Mouse (Mus musculus) forelimb bud, embryonic 11.5 days (tissue): ENCODE measurements around the gene Zfp989.
A peak's percentile ranks its signal among the peaks of the same experiment; 100 is the strongest.
"Not testable (repeated sequence)": the region's sequence is repeated elsewhere in the genome, so short reads cannot be mapped to it uniquely, and the experiment has no call there.

ENCODE experiments used
- DNase-seq: peaks from one replicate; pipeline ENCODE4 v3.0.0-alpha.2; 2012; ENCODE audit warnings: low read depth, low spot score

Zfp989 gene

DNA sequence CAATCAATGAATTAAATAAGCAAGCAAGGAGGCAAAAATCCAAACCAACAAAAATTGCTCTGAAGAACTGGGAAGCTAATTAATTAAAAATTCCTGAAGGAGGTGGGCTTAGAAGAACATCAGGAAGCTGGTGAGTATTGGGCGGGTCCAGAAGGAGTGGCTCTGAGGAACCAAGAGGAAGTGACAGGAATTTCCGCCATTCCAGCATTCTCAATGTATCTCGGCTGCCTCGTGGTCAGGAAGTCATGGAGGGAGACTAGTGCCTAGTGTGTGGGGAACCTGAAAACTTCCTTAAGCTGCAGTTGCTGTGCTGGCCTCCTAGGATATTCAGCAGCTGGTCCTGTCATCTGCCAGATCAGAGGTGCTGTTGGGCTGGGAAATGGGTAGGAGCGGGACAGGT lies at the start of gene Zfp989:
Gene Zfp989, plus strand, starts transcription at position 220 of the 400 bp plus-strand sequence.
- not testable (repeated sequence) for DNase-seq

DNA sequence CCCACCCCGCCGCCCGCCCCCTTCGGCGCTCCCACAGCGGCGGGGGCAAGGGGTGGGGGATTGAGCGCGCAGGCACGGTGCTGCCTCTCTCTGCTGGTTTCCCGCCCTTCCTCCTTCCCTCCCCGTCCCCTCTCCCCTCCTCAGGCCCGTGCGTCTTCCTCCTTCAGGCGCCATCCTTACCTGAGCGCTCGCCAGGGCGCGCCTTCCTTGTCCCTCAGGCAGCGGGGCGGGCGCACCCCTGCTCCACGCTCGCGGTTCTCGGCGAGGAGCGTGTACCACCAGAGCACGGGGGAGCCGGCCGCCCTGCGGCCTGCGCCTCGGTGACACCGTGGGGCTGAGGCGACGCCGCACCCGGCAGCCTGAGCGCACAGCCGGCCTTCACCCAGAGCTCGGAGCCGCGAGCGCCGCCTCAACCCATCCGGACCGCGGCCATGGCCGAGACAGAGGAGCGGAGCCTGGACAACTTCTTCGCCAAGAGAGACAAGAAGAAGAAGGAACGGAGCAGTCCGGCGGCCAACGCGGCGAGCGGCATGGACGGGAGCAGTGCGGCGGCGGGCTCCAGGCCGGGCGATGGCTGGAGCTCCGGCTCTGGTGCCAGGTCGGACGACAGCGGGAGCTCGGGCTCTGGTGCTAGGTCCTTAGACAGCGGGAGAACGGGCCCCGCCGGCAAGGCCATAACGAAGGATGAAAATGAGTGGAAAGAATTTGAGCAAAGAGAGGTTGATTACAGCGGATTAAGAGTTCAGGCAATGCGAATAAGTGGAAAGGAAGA lies 39.3 kb upstream of the Zfp989 start:
- DNase-seq, result peak; percentile 37

DNA sequence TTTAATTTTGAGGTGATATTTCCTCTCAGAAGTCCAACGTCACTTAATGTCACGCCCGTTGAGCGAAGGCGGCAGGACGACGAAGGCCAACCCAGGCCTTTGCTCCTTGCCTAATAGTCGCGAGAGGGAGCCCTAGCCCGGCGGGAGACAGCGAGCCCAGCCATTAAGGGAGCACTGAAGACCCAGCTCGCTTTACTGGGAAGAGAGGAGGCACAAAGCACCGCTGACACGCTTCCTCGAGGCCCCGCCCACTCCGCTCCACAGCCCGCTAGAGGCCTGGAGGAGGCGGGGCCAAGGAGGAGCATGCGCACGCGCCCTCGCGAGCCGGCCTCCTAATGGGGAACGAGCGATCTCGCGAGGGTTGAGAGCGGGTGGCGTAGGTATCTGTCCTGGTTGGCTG lies 30.1 kb upstream of the Zfp989 start:
- not testable (repeated sequence) for DNase-seq

DNA sequence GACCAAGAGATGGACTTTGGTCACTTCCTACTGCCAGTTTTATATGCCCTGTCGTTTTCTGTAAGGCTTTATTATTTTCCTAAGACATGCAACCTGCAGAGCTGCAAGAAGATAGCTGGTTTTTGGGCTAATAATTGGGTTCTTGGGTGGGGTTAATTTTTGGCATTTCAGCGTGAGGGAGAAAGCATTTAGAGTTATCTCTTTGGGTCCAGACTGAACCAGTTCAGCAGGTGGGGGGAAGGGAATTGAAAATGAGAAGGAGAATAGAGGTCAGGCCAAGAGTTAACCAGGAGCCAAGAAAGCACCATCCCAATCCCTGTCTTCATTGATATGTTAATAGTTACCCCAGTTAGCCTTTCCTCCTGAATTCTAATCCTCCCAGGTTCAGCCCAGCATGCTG lies 4.8 kb downstream of the Zfp989 start:
- not testable (repeated sequence) for DNase-seq

DNA sequence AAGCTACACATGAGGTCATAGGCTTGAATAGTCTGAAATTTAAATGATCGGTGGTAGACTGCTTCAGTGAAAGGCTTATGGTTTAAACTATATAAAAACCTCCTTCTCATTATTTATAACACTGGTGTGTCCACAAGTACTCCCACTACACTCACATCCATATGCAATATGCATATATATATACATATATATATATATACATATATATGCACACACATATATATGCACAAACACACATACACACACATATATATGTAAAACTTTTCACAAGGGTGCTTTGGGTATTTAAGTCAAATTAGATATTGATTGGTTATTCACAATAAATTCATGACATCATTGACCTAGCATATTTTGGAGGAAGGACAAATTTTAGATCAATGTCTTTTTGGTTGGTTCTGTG lies 46.6 kb downstream of the Zfp989 start:
- DNase-seq, result not testable (repeated sequence)

DNA sequence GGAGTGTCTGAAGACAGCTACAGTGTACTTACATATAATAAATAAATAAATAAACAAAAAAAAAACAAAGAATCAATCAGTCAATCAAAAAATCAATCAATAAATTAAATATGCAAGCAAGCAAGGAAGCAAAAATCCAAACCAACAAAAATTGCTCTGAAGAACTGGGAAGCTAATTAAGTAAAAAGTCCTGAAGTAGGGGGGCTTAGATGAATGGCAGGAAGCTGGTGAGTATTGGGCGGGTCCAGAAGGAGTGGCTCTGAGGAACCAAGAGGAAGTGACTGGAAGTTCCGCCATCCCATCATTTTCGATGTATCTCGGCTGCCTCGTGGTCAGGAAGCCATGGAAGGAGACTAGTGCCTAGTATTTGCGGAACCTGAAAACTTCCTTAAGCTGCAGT lies 49.8 kb downstream of the Zfp989 start, which contains the start of gene Rex2:
Gene Rex2, plus strand, starts transcription at position 301 of the 400 bp plus-strand sequence.
- not testable (repeated sequence) for DNase-seq

DNA sequence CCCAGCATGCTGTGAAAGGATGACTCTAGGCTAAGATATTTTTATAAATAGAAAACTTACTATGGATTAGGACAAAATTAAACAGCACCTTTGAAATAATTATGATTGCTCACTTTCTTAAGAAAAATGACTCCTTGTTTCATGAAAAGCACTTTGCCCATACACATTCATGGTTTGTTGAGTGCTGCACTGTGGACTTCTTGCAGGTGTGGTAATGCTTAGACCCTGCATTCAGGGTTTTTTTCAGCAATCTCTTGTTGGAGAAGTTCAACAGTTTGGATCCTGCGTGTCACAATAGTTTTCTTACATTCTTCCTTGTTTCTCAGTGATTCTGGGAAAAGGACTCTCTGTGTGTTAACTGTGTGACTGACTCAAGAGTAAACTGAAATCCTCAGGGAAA lies 54.6 kb downstream of the Zfp989 start:
- DNase-seq, result not testable (repeated sequence)

DNA sequence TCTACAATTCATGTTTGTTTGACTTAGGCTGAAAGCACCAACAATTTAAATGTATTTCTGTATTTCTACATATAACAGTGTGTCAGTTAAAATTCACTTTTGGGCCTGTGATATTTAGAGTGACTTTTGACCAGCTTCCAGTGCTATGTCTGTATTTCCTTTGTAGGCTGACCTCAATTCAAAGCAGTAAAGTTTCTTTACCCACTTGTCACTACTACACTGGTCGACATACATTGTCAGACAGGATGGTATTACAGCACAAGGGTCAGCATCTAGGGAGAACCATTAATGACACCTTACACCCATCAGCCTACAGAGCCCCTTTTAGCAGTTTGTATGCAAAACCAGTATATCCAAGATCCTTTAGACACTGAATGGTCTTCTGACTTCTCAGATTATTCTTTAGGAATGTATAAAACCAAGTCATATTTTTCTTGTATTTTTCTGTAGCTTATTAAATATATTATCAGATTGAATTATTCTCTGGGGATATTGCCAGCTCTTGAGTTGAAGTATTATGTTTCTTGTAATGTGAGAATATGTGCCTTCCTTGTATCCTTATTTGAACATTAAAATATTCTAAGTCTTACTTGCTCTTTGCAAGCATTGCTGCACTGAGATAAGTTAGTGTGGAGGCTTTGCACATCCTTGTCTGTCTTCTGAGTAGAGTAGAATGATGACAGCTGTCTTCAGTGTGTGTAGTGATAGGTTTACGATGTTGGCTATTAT lies 59.7 kb downstream of the Zfp989 start:
- not testable (repeated sequence) for DNase-seq
